8 mouse cellular contexts compared by ENCODE assay signal in genomic region chr4:46602704-46603103, GRCm38 (mm10). TPM values are rescaled to one million over a fixed set of nuclear protein-coding genes. Genes with fewer than 3 reads are reported as not detected.
DNase-seq lines count a peak whose midpoint lies in the region; TF ChIP-seq lines count a peak whose summit lies in the region.
"Had no signal": no experiment of that assay in that cellular context is flagged by ENCODE, and none has a peak within 500 bp of the region (broad histone marks: within the 10 kb centered on the region; RNA-seq: fewer than 3 reads in every experiment).

No protein-coding gene starts in this region.

- H3K4me3 ChIP-seq in layer of hippocampus, adult 2 months: no peak overlapping the region
- H3K4me3 ChIP-seq: myocyte had no signal

- no peak for TF ChIP-seq CTCF in layer of hippocampus, adult 2 months (conservative IDR thresholded peaks at IDR 0.05)

- 0 out of 2 replicates have a peak overlapping the region, but pooled peaks have one; percentile 78 for H3K27ac ChIP-seq in layer of hippocampus, adult 2 months

- DNase-seq in cerebellum, adult 11-12 months: peak; percentile 58
- no peak for DNase-seq in cerebellum, adult 8-10 months
- no peak for DNase-seq in layer of hippocampus, adult 2 months (ENCODE audit: low spot score in 2 of 2)
- no peak for DNase-seq in layer of hippocampus, adult 18-20 months (ENCODE audit: low spot score in 2 of 2)
- DNase-seq in urinary bladder, adult 2 months (ENCODE audit: low spot score): peak; percentile 20
- DNase-seq in urinary bladder, postnatal 36 days (ENCODE audit: low spot score in 2 of 2): no peak
- no peak for DNase-seq in adrenal gland, adult 18-20 months (ENCODE audit: low spot score in 2 of 2)

RNA-seq across cellular contexts. Expression of gene Coro2a, which starts 0.7 kb away (rescaled TPM):
- 10 to 100 TPM; 15.6 to 16.1 TPM for total RNA-seq in layer of hippocampus, adult 2 months (2021)
- total RNA-seq in layer of hippocampus, adult 18-20 months (2021): 10 to 100 TPM; 14.9 to 16.3 TPM
- polyA plus RNA-seq in urinary bladder, adult 2 months (2012; rRNA removed): 6.4 and 7.0 TPM in 2 replicates
- total RNA-seq in adrenal gland, adult 18-20 months (2021): 1 to 10 TPM; 2.1 to 2.6 TPM

RNA-seq across cellular contexts. Expression of gene Tbc1d2, which starts 47.3 kb away (rescaled TPM):
- total RNA-seq in layer of hippocampus, adult 2 months (2021): 1 to 10 TPM; 2.6 to 3.1 TPM
- total RNA-seq in layer of hippocampus, adult 18-20 months (2021): 1 to 10 TPM; 2.7 to 2.9 TPM
- 18.6 and 24.0 TPM in 2 replicates for polyA plus RNA-seq in urinary bladder, adult 2 months (2012; rRNA removed)
- total RNA-seq in adrenal gland, adult 18-20 months (2021): 1 to 10 TPM; 1.4 to 3.3 TPM

Comparison
In these comparisons a context has a peak if more than half of its experiments do, and no peak if none do; other contexts are left out.
1. DNase-seq: peak in cerebellum, adult 11-12 months (single experiment) and urinary bladder, adult 2 months (single experiment); none in cerebellum, adult 8-10 months (single experiment), layer of hippocampus, adult 2 months (0 of 2), layer of hippocampus, adult 18-20 months (0 of 2), urinary bladder, postnatal 36 days (0 of 2) and adrenal gland, adult 18-20 months (0 of 2).
2. RNA of gene Coro2a, which starts 0.7 kb away (total RNA-seq): 14.9 to 16.3 TPM in layer of hippocampus, adult 18-20 months and 15.6 to 16.1 TPM in layer of hippocampus, adult 2 months; 2.1 to 2.6 TPM in adrenal gland, adult 18-20 months; every median in the first group is over 4 times any median in the second.